Mouse (Mus musculus): Measurements from ENCODE around the gene Acvr2a.

DNA sequence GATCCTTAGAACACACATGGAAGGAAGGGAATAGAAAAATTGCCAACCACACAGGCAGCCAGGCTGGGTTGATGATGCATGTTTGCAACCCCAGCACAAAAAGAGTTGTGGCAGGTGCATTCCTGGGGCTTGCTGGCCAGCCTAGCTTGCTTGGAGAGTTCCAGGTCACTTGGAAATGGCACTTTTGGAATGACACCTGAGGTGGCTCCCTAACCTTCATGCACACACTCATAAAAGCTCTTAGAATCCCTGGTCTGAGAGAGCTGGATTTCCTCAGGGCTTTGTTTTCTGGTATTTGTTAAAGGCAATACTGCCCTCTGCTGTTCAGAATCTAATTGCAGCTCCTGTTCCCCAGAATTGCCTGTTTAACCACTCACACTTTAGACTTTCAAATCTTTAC is 72.0 kb downstream of the Acvr2a start:
- no peak for TF ChIP-seq POLR2A (IDR thresholded peaks at IDR 0.05; ENCODE audit: borderline replicate concordance, control insufficient read depth, low read depth, low read length)
- TF ChIP-seq CTCF (IDR thresholded peaks at IDR 0.05; ENCODE audit: control insufficient read depth, insufficient read depth, low read length) = no peak

All from bone marrow, adult 2 months (tissue).